Mouse (Mus musculus) spleen, adult 2 months (tissue): ENCODE results near the gene Sap30bp.

Experiments used
- CTCF ChIP-seq: fragments of 200-500 bp; IDR thresholded peaks from 2 replicates; pipeline ENCODE4 v1.5.1; 2011; ENCODE audit warnings: mild to moderate bottlenecking, inconsistent platforms; ENCODE audit not compliant: insufficient read depth, insufficient read length, insufficient replicate concordance; ENCODE audit errors: extremely low read depth
- POLR2A ChIP-seq: fragments of 200-500 bp; IDR thresholded peaks from 2 replicates; pipeline ENCODE4 v1.6.1; 2011; ENCODE audit warnings: low read depth, low read length, inconsistent platforms

DNA sequence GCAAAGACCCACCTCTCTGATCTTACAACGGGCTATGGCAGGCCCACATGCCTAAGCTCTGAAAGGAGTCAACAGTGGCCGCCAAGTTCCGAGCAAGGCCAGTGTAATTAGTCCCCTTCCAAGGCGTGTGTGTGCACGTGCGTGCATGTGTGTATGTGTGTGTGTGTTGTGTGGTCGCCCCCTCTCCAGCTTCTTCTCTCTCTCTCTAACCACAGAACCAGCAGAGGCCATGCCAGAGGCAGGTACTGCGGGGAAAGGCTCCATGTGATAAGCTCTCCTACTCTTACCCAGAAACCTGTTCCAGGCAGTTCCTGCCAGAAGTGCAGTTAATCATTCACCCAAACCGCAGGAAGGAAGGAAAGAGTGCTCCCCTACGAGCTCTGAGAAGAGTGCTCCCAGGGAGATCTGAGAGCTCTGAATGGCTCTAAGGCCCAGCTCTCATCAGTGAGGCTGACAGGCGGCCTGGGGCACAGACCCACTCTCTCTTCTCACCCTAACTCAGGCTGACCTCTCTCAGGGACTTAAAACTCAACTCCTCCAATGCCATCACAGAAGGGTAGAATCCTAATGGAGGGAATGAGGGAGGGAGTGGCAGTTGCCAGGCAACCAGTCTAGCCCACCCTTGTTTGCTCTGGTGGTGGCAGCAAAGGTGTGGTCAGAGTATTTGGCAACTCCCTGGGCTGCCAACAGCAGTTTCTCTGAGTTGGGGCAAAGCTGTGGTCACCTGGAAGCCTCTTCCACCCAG, 21.3 kb upstream of the Sap30bp start, which contains the start of gene Smim6:
- TF ChIP-seq CTCF (no peak), POLR2A (no peak)
